Comparison of ENCODE assay signal across 8 mouse cellular contexts in genomic region chr3:89247466-89247865, GRCm38 (mm10). TPM values are rescaled to one million over a fixed set of nuclear protein-coding genes. Genes with fewer than 3 reads are reported as not detected.
DNase-seq lines count a peak whose midpoint lies in the region; ATAC-seq lines count a peak whose summit lies in the region.
"Had no signal": no experiment of that assay in that cellular context is flagged by ENCODE, and none has a peak within 500 bp of the region (broad histone marks: within the 10 kb centered on the region; RNA-seq: fewer than 3 reads in every experiment).

No protein-coding gene starts in this region.

- H3K27me3 ChIP-seq in lung, embryonic 16.5 days (ENCODE audit: control insufficient read depth, insufficient read depth, low read depth, low read length) = no peaks in the 10 kb centered on the region; the same call in 1 of the 2 replicates
- no peaks in the 10 kb centered on the region for H3K27me3 ChIP-seq in forebrain, embryonic 14.5 days (replicated peaks; ENCODE audit: control insufficient read depth, insufficient read depth, low read length)
- H3K27me3 ChIP-seq in liver, embryonic 12.5 days (replicated peaks) = peaks cover 56% of the 10 kb centered on the region
- H3K27me3 ChIP-seq in stomach, embryonic 16.5 days (ENCODE audit: control insufficient read depth, insufficient read depth, low read length) = no peaks in the 10 kb centered on the region

- H3K4me1 ChIP-seq in lung, embryonic 16.5 days (replicated peaks; ENCODE audit: control insufficient read depth, insufficient read depth, low read length) = peaks cover 49% of the 10 kb centered on the region
- H3K4me1 ChIP-seq in forebrain, embryonic 14.5 days (ENCODE audit: control insufficient read depth, insufficient read depth, low read length) = peaks cover 12% of the 10 kb centered on the region
- peaks cover 65% of the 10 kb centered on the region for H3K4me1 ChIP-seq in liver, embryonic 12.5 days
- peaks cover 33% of the 10 kb centered on the region for H3K4me1 ChIP-seq in stomach, embryonic 16.5 days (ENCODE audit: control insufficient read depth, insufficient read depth, low read length)

- WGBS in lung, embryonic 16.5 days = 73% methylated on average over 4 of the region's 4 CpGs
- whole genome bisulfite sequencing in forebrain, embryonic 14.5 days = 89% methylated on average over 4 of the region's 4 CpGs
- 58% methylated on average over 4 of the region's 4 CpGs for WGBS in liver, embryonic 12.5 days (ENCODE audit: insufficient replicate concordance)
- WGBS in stomach, embryonic 16.5 days = 85% methylated on average over 4 of the region's 4 CpGs

- ATAC-seq in lung, embryonic 16.5 days (ENCODE audit: low read depth) = no peak
- no peak for ATAC-seq in forebrain, embryonic 14.5 days
- ATAC-seq in liver, embryonic 12.5 days = no peak
- ATAC-seq in stomach, embryonic 16.5 days (ENCODE audit: insufficient read depth, low FRiP score) = no peak

- DNase-seq in lung, postnatal 14 days = no peak
- DNase-seq in forebrain, embryonic 14.5 days (ENCODE audit: low spot score) = no peak
- no peak for DNase-seq in ovary, postnatal 10 days (ENCODE audit: low spot score)
- no peak for DNase-seq in gastrocnemius, postnatal 4 days (ENCODE audit: low spot score in 2 of 2)
- DNase-seq: right cerebral cortex, adult 18-20 months had no signal

- peak overlapping the region; percentile 89 for H3K4me3 ChIP-seq in lung, embryonic 16.5 days (ENCODE audit: low read length)
- H3K4me3 ChIP-seq in forebrain, embryonic 14.5 days (ENCODE audit: low read depth, low read length) = peak overlapping the region; percentile 70; the same call in 1 of the 2 replicates
- H3K4me3 ChIP-seq in liver, embryonic 12.5 days = peak overlapping the region; percentile 75; the same call in 1 of the 2 replicates
- H3K4me3 ChIP-seq in stomach, embryonic 16.5 days (replicated peaks; ENCODE audit: low read length) = peak overlapping the region; percentile 76

- peaks cover 3% of the 10 kb centered on the region; the same call in 1 of the 2 replicates for H3K36me3 ChIP-seq in lung, embryonic 16.5 days (ENCODE audit: control insufficient read depth, insufficient read depth, low read length)
- peaks cover 9% of the 10 kb centered on the region for H3K36me3 ChIP-seq in forebrain, embryonic 14.5 days (ENCODE audit: control insufficient read depth, insufficient read depth, low read length)
- H3K36me3 ChIP-seq in liver, embryonic 12.5 days = peaks cover 18% of the 10 kb centered on the region
- peaks cover 3% of the 10 kb centered on the region; the same call in 1 of the 2 replicates for H3K36me3 ChIP-seq in stomach, embryonic 16.5 days (ENCODE audit: control insufficient read depth, insufficient read depth, low read length)

- H3K27ac ChIP-seq in lung, embryonic 16.5 days (ENCODE audit: low read length) = no peak overlapping the region
- no peak overlapping the region for H3K27ac ChIP-seq in forebrain, embryonic 14.5 days (ENCODE audit: low read depth, low read length)
- H3K27ac ChIP-seq in liver, embryonic 12.5 days = no peak overlapping the region
- H3K27ac ChIP-seq in stomach, embryonic 16.5 days (ENCODE audit: low read length) = no peak overlapping the region

- no peaks in the 10 kb centered on the region for H3K9me3 ChIP-seq in lung, embryonic 16.5 days (ENCODE audit: control insufficient read depth, low read length)
- no peaks in the 10 kb centered on the region for H3K9me3 ChIP-seq in forebrain, embryonic 14.5 days (replicated peaks; ENCODE audit: control insufficient read depth, low read length)
- H3K9me3 ChIP-seq in liver, embryonic 12.5 days (replicated peaks) = no peaks in the 10 kb centered on the region
- no peaks in the 10 kb centered on the region for H3K9me3 ChIP-seq in stomach, embryonic 16.5 days (replicated peaks; ENCODE audit: control insufficient read depth, low read length)

- peak overlapping the region; percentile 65 for H3K4me2 ChIP-seq in lung, embryonic 16.5 days (ENCODE audit: low read depth, low read length)
- H3K4me2 ChIP-seq in forebrain, embryonic 14.5 days (ENCODE audit: low read length) = peak overlapping the region; percentile 95
- H3K4me2 ChIP-seq in liver, embryonic 12.5 days = peak overlapping the region; percentile 88
- peak overlapping the region; percentile 75 for H3K4me2 ChIP-seq in stomach, embryonic 16.5 days (ENCODE audit: low read depth, low read length)

- peak overlapping the region; percentile 92 for H3K9ac ChIP-seq in lung, embryonic 16.5 days (ENCODE audit: low read length)
- no peak overlapping the region for H3K9ac ChIP-seq in forebrain, embryonic 14.5 days (ENCODE audit: low read length)
- H3K9ac ChIP-seq in liver, embryonic 12.5 days = peak overlapping the region; percentile 76; the same call in 1 of the 2 replicates
- H3K9ac ChIP-seq in stomach, embryonic 16.5 days (ENCODE audit: low read length) = peak overlapping the region; percentile 87; the same call in 1 of the 2 replicates

RNA-seq across cellular contexts. Expression of gene Trim46, which starts 1.4 kb away (rescaled TPM):
- 7.2 and 7.7 TPM in 2 replicates for polyA plus RNA-seq in lung, embryonic 16.5 days (2015; fragmentation: Nextera tagmentation; extraction: Ambion mirVana)
- polyA plus RNA-seq in forebrain, embryonic 14.5 days (2014; fragmentation: Nextera tagmentation; extraction: Ambion mirVana) = 34.0 and 50.3 TPM in 2 replicates
- 0.31 and 0.38 TPM in 2 replicates for polyA plus RNA-seq in liver, embryonic 12.5 days (2016; fragmentation: Nextera tagmentation; extraction: Ambion mirVana)
- polyA plus RNA-seq in stomach, embryonic 16.5 days (2015; fragmentation: Nextera tagmentation; extraction: Ambion mirVana) = 4.4 and 4.8 TPM in 2 replicates
- under 1 TPM; 0.73 to 0.83 TPM for total RNA-seq in gastrocnemius, postnatal 4 days (2021)

RNA-seq across cellular contexts. Expression of gene Krtcap2, which starts 1.7 kb away (rescaled TPM):
- polyA plus RNA-seq in lung, embryonic 16.5 days (2015; fragmentation: Nextera tagmentation; extraction: Ambion mirVana) = 304 and 314 TPM in 2 replicates
- polyA plus RNA-seq in forebrain, embryonic 14.5 days (2014; fragmentation: Nextera tagmentation; extraction: Ambion mirVana) = 197 and 234 TPM in 2 replicates
- polyA plus RNA-seq in liver, embryonic 12.5 days (2016; fragmentation: Nextera tagmentation; extraction: Ambion mirVana) = 170 and 187 TPM in 2 replicates
- polyA plus RNA-seq in stomach, embryonic 16.5 days (2015; fragmentation: Nextera tagmentation; extraction: Ambion mirVana) = 318 and 325 TPM in 2 replicates
- 100 to 1,000 TPM in 1 of 2 experiments, 10 to 100 TPM in 1; 99.9 to 117 TPM for total RNA-seq in gastrocnemius, postnatal 4 days (2021)

RNA-seq across cellular contexts. Expression of gene Dpm3, which starts 11.7 kb away (rescaled TPM):
- 135 and 138 TPM in 2 replicates for polyA plus RNA-seq in lung, embryonic 16.5 days (2015; fragmentation: Nextera tagmentation; extraction: Ambion mirVana)
- 91.5 and 112 TPM in 2 replicates for polyA plus RNA-seq in forebrain, embryonic 14.5 days (2014; fragmentation: Nextera tagmentation; extraction: Ambion mirVana)
- 72.3 and 73.6 TPM in 2 replicates for polyA plus RNA-seq in liver, embryonic 12.5 days (2016; fragmentation: Nextera tagmentation; extraction: Ambion mirVana)
- polyA plus RNA-seq in stomach, embryonic 16.5 days (2015; fragmentation: Nextera tagmentation; extraction: Ambion mirVana) = 119 and 131 TPM in 2 replicates
- 10 to 100 TPM; 61.2 to 62.8 TPM for total RNA-seq in gastrocnemius, postnatal 4 days (2021)

RNA-seq across cellular contexts. Expression of gene Muc1, which starts 18.6 kb away (rescaled TPM):
- 151 and 162 TPM in 2 replicates for polyA plus RNA-seq in lung, embryonic 16.5 days (2015; fragmentation: Nextera tagmentation; extraction: Ambion mirVana)
- 1.2 and 1.9 TPM in 2 replicates for polyA plus RNA-seq in forebrain, embryonic 14.5 days (2014; fragmentation: Nextera tagmentation; extraction: Ambion mirVana)
- 0.13 TPM in 1 of 2 replicates, not detected in the other for polyA plus RNA-seq in liver, embryonic 12.5 days (2016; fragmentation: Nextera tagmentation; extraction: Ambion mirVana)
- polyA plus RNA-seq in stomach, embryonic 16.5 days (2015; fragmentation: Nextera tagmentation; extraction: Ambion mirVana) = 112 and 164 TPM in 2 replicates
- total RNA-seq in gastrocnemius, postnatal 4 days (2021) = 1 to 10 TPM in 1 of 2 experiments, under 1 TPM in 1; 0.57 to 1.5 TPM

RNA-seq across cellular contexts. Expression of gene Mtx1, which starts 20.6 kb away (rescaled TPM):
- 174 and 188 TPM in 2 replicates for polyA plus RNA-seq in lung, embryonic 16.5 days (2015; fragmentation: Nextera tagmentation; extraction: Ambion mirVana)
- 156 and 182 TPM in 2 replicates for polyA plus RNA-seq in forebrain, embryonic 14.5 days (2014; fragmentation: Nextera tagmentation; extraction: Ambion mirVana)
- 160 and 167 TPM in 2 replicates for polyA plus RNA-seq in liver, embryonic 12.5 days (2016; fragmentation: Nextera tagmentation; extraction: Ambion mirVana)
- polyA plus RNA-seq in stomach, embryonic 16.5 days (2015; fragmentation: Nextera tagmentation; extraction: Ambion mirVana) = 172 and 177 TPM in 2 replicates
- total RNA-seq in gastrocnemius, postnatal 4 days (2021) = 10 to 100 TPM; 80.7 to 95.1 TPM
